Mouse (Mus musculus): ENCODE measurements around the gene Rab11fip2. TPM values are rescaled to one million over a fixed set of nuclear protein-coding genes. Genes with fewer than 3 reads are reported as not detected.

Gene Rab11fip2
- polyA plus RNA-seq, 1 experiment from 2014 or later, result 10.8 TPM

- ATAC-seq, result no peak
- Histone ChIP-seq H3K36me3 (ENCODE audit: control insufficient read depth, insufficient read depth) (no peaks in the 10 kb centered on the region), H3K9ac (replicated peaks; ENCODE audit: low read depth, low read length) (no peak overlapping the region), H3K27ac (ENCODE audit: low read length) (no peak overlapping the region), H3K9me3 (ENCODE audit: control insufficient read depth, low read length) (no peaks in the 10 kb centered on the region), H3K4me1 (replicated peaks; ENCODE audit: control insufficient read depth, insufficient read depth, low read length) (no peaks in the 10 kb centered on the region), H3K4me3 (replicated peaks; ENCODE audit: low read length) (no peak overlapping the region), H3K27me3 (replicated peaks; ENCODE audit: control insufficient read depth, insufficient read depth, low read length) (no peaks in the 10 kb centered on the region), H3K4me2 (ENCODE audit: low read length) (no peak overlapping the region)
- 84% methylated on average over 2 of the region's 2 CpGs for WGBS
Observed at GRCm38 (mm10) chr19:59885301-59885700, 58.2 kb downstream of the Rab11fip2 start.

- 96% methylated on average over 2 of the region's 2 CpGs for WGBS
Observed at GRCm38 (mm10) chr19:59877238-59877637, 66.2 kb downstream of the Rab11fip2 start.

DNA sequence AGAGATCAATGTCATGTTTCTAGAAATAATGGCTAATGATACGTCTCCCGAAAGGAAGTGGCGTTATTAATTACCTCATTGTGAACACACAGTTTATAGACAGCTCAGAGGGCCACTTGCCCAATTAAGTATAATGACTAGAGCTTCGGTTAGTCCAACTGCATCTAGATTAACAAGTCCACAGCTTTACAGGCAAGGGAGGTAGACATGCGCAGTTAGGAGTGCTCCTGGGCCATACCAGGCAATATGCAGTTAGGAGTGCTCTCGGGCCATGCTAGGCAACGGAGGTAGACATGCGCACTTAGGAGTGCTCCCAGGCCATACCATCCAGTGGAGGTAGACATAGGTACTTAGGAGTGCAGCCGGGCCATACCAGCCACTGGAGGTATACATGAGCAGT, 76.8 kb downstream of the Rab11fip2 start:
- H3K4me1 ChIP-seq (replicated peaks; ENCODE audit: control insufficient read depth, insufficient read depth, low read length), result peaks cover 2% of the 10 kb centered on the region; the same call in 1 of the 2 replicates
- H3K9ac ChIP-seq (replicated peaks; ENCODE audit: low read depth, low read length), result no peak overlapping the region
- H3K27ac ChIP-seq (ENCODE audit: low read length), result no peak overlapping the region
- 24% methylated on average over 9 of the region's 9 CpGs for WGBS
- H3K27me3 ChIP-seq (replicated peaks; ENCODE audit: control insufficient read depth, insufficient read depth, low read length), result peaks cover 17% of the 10 kb centered on the region; the same call in 1 of the 2 replicates
- peak; percentile 94 for ATAC-seq
- H3K9me3 ChIP-seq (ENCODE audit: control insufficient read depth, low read length), result no peaks in the 10 kb centered on the region
- H3K4me2 ChIP-seq (ENCODE audit: low read length), result no peak overlapping the region
- H3K4me3 ChIP-seq (replicated peaks; ENCODE audit: low read length), result no peak overlapping the region
- H3K36me3 ChIP-seq (ENCODE audit: control insufficient read depth, insufficient read depth), result no peaks in the 10 kb centered on the region

More at GRCm38 (mm10) chr19:59877238-59877637, 66.2 kb downstream of the Rab11fip2 start:
- no peaks in the 10 kb centered on the region for H3K9me3 ChIP-seq (ENCODE audit: control insufficient read depth, low read length)
- no peak overlapping the region for H3K4me2 ChIP-seq (ENCODE audit: low read length)
- no peak for ATAC-seq
- no peak overlapping the region for H3K9ac ChIP-seq (replicated peaks; ENCODE audit: low read depth, low read length)
- H3K27me3 ChIP-seq (replicated peaks; ENCODE audit: control insufficient read depth, insufficient read depth, low read length), result no peaks in the 10 kb centered on the region
- H3K36me3 ChIP-seq (ENCODE audit: control insufficient read depth, insufficient read depth), result no peaks in the 10 kb centered on the region
- H3K4me3 ChIP-seq (replicated peaks; ENCODE audit: low read length), result no peak overlapping the region
- H3K27ac ChIP-seq (ENCODE audit: low read length), result no peak overlapping the region
- no peaks in the 10 kb centered on the region for H3K4me1 ChIP-seq (replicated peaks; ENCODE audit: control insufficient read depth, insufficient read depth, low read length)

DNA sequence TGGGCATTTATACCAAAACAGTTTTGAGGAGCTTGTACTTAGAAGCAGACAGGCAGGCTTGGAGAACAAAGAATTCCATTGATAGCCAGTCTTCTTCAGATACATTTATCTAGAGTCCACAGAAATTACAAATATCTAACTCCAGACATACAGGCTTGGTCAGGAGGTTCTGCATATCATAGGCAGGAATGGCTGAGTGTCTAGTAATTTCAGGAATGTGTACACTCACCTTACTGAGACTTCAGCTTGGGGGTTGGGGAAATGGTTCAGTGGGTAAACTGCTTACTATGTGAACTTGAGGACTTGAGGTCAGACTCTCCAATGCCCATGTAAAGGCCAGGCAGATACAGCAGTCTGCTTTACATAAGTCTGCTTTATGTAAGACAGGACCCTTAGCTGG, 81.0 kb downstream of the Rab11fip2 start:
- Histone ChIP-seq H3K9ac (replicated peaks; ENCODE audit: low read depth, low read length) (no peak overlapping the region), H3K9me3 (ENCODE audit: control insufficient read depth, low read length) (no peaks in the 10 kb centered on the region)

DNA sequence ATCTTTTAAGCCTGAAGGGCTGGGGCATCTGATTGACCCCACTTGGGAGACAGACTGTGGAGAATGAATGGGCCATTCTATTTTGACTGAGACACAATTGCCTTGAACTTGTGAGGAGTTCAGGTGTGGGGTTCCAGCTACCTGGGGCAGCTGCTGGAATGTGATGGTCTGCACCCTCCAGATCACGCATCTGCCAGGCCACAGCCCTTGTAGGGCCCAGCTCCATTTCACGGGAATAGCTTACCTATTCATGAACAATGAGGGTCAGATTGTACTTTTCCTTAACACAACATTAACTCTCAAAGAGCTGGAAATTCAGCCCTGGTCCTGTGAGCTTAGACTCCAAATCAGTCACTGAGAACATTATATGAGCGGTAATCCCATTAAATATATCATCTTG, 82.7 kb downstream of the Rab11fip2 start:
- Histone ChIP-seq H3K27me3 (replicated peaks; ENCODE audit: control insufficient read depth, insufficient read depth, low read length) (peaks cover 17% of the 10 kb centered on the region; the same call in 1 of the 2 replicates), H3K4me2 (ENCODE audit: low read length) (no peak overlapping the region), H3K9ac (replicated peaks; ENCODE audit: low read depth, low read length) (no peak overlapping the region), H3K27ac (ENCODE audit: low read length) (no peak overlapping the region), H3K9me3 (ENCODE audit: control insufficient read depth, low read length) (no peaks in the 10 kb centered on the region), H3K4me3 (replicated peaks; ENCODE audit: low read length) (no peak overlapping the region), H3K4me1 (replicated peaks; ENCODE audit: control insufficient read depth, insufficient read depth, low read length) (peaks cover 2% of the 10 kb centered on the region; the same call in 1 of the 2 replicates), H3K36me3 (ENCODE audit: control insufficient read depth, insufficient read depth) (no peaks in the 10 kb centered on the region)
- no peak for ATAC-seq
- 71% methylated on average over 3 of the region's 3 CpGs for WGBS

More for the DNA sequence above, 81.0 kb downstream of the Rab11fip2 start:
- Histone ChIP-seq H3K36me3 (ENCODE audit: control insufficient read depth, insufficient read depth) (no peaks in the 10 kb centered on the region), H3K4me2 (ENCODE audit: low read length) (no peak overlapping the region), H3K4me3 (replicated peaks; ENCODE audit: low read length) (no peak overlapping the region), H3K27me3 (replicated peaks; ENCODE audit: control insufficient read depth, insufficient read depth, low read length) (peaks cover 17% of the 10 kb centered on the region; the same call in 1 of the 2 replicates), H3K27ac (ENCODE audit: low read length) (no peak overlapping the region), H3K4me1 (replicated peaks; ENCODE audit: control insufficient read depth, insufficient read depth, low read length) (peaks cover 2% of the 10 kb centered on the region; the same call in 1 of the 2 replicates)
- ATAC-seq, result no peak

- H3K4me1 ChIP-seq (replicated peaks; ENCODE audit: control insufficient read depth, insufficient read depth, low read length), result no peaks in the 10 kb centered on the region
- 18% methylated on average over 3 of the region's 3 CpGs for WGBS
- H3K4me2 ChIP-seq (ENCODE audit: low read length), result no peak overlapping the region
- no peak overlapping the region for H3K9ac ChIP-seq (replicated peaks; ENCODE audit: low read depth, low read length)
- no peaks in the 10 kb centered on the region; the same call in 1 of the 2 replicates for H3K27me3 ChIP-seq (replicated peaks; ENCODE audit: control insufficient read depth, insufficient read depth, low read length)
- no peaks in the 10 kb centered on the region for H3K36me3 ChIP-seq (ENCODE audit: control insufficient read depth, insufficient read depth)
- no peaks in the 10 kb centered on the region for H3K9me3 ChIP-seq (ENCODE audit: control insufficient read depth, low read length)
- no peak overlapping the region for H3K4me3 ChIP-seq (replicated peaks; ENCODE audit: low read length)
- no peak for ATAC-seq
- no peak overlapping the region for H3K27ac ChIP-seq (ENCODE audit: low read length)
Observed at GRCm38 (mm10) chr19:59853061-59853460, 90.4 kb downstream of the Rab11fip2 start.
